Mouse (Mus musculus): ENCODE results near the gene Gpr158. TPM values are rescaled to one million over a fixed set of nuclear protein-coding genes. Genes with fewer than 3 reads are reported as not detected.
"Not testable (repeated sequence)": the region's sequence is repeated elsewhere in the genome, so short reads cannot be mapped to it uniquely, and the experiment has no call there.

Gpr158 gene
- polyA plus RNA-seq, 1 experiment from 2014 or later: 0.06 TPM

DNA sequence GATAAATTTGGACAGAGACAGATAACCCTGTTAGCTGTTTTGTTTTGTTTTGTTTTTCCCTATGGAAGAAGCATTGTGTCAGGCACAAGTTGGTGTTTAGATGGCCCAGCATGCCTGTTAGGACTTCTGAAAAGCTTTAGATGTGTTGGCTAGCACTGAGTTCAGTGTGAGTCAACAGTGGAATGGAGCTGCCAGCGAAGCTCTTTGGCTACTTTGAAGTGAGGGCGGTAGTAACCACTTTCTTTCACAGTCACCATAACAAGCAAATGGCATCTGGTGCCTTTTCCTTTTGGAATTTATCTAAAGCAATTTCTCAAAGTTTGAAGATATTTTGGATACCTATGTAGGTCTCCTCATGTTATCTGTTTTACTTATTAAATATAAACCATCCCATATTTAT, 62.9 kb downstream of the Gpr158 start:
- H3K9me3 ChIP-seq: no peaks in the 10 kb centered on the region
- H3K36me3 ChIP-seq: no peaks in the 10 kb centered on the region
- no peaks in the 10 kb centered on the region for H3K4me1 ChIP-seq
- no peak overlapping the region for H3K9ac ChIP-seq
- no peaks in the 10 kb centered on the region for H3K27me3 ChIP-seq (replicated peaks)
- H3K4me3 ChIP-seq (replicated peaks): no peak overlapping the region
- no peak overlapping the region for H3K27ac ChIP-seq
- 56% methylated on average over 2 of the region's 2 CpGs for WGBS
- no peak for ATAC-seq (ENCODE audit: insufficient read depth, low FRiP score, low read depth)
- no peak overlapping the region for H3K4me2 ChIP-seq

DNA sequence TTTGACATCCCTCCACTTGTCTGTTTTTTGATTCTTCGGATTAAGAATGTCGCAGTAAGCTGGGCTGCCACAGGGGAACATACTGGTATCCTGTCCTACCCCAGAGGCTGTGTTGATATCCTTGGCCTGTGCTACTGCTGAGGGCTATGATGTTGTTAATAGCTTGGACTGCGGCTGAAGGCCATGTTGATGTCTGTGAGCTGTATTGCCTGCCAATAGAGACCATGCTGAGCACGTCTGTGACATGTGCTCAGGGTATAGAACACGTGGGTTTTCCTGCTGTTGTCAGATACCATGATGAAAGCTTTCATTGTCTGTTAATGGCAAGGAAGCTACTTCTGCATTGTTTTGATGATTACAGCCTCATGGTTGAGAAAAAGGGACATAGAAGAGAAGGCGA, 63.8 kb downstream of the Gpr158 start:
- Histone ChIP-seq H3K4me3 (replicated peaks) (no peak overlapping the region), H3K4me2 (no peak overlapping the region), H3K9me3 (no peaks in the 10 kb centered on the region), H3K36me3 (no peaks in the 10 kb centered on the region), H3K27ac (no peak overlapping the region), H3K27me3 (replicated peaks) (no peaks in the 10 kb centered on the region), H3K4me1 (no peaks in the 10 kb centered on the region), H3K9ac (no peak overlapping the region)
- ATAC-seq (ENCODE audit: insufficient read depth, low FRiP score, low read depth): no peak
- WGBS: 77% methylated on average over 6 of the region's 6 CpGs

DNA sequence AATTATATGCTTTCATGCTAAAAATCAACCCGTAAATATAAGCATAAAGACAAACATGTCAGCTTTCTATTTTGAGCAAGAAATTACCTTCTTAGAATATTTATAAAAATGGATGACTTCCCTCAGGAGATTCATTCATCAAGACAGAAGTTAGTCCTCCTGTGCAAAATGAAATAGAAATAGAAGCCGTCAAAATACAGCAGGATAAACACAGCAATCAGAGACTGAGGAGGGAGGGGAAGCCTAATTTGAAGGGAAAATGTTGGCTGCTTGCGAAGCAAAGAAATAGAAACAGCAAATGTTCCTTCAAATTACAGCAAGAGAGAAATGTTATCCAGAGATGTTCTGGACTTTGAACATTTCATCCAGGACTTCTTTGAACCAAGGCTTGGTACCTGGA, 72.3 kb downstream of the Gpr158 start:
- no peak overlapping the region for H3K9ac ChIP-seq
- H3K4me3 ChIP-seq (replicated peaks): no peak overlapping the region
- ATAC-seq (ENCODE audit: insufficient read depth, low FRiP score, low read depth): no peak
- WGBS: 71% methylated on average over 3 of the region's 3 CpGs
- H3K9me3 ChIP-seq: no peaks in the 10 kb centered on the region
- H3K4me2 ChIP-seq: no peak overlapping the region
- H3K36me3 ChIP-seq: no peaks in the 10 kb centered on the region
- H3K27ac ChIP-seq: no peak overlapping the region
- H3K4me1 ChIP-seq: no peaks in the 10 kb centered on the region
- no peaks in the 10 kb centered on the region for H3K27me3 ChIP-seq (replicated peaks)

DNA sequence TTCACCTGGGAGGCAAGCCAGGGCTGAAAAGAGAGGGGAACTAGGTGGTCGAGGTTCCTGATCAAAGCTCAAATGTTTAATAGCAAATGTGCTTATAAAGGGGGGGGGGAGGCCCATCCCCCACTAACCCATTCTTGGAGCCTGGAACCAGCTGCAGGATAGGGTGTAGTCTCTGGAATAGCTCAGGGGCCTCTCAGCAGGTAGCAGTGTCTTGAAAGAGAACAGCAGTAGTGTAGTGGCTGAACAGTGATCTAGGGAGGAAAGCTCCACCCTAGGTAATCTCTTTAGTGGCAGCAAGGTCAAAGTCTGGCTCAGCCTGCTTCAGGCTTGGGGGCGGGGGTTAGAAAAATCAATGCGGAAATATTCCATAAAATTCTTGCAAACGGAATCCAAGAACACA, 93.3 kb downstream of the Gpr158 start:
- ATAC-seq (ENCODE audit: insufficient read depth, low FRiP score, low read depth); H3K36me3 ChIP-seq; H3K4me3 ChIP-seq (replicated peaks): not testable (repeated sequence)

DNA sequence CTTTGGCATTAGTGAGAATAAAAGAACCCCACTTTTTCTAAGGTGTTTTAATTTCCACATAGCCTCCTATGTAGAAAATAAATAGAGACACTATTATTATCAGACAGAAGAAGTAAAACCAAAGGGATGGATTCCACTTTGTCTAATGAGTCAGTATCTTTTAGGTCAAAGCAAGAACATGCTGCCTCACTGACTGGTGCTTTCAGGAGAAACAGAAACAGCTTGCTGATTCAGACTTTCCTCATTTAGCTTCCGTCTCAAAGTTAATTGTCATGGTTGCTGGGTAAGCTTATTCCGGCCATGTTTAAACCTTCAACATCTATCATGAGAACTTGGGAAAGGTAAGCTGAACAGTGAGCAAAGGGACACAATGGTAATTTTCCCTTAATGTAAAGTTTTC, 107.6 kb downstream of the Gpr158 start:
- ATAC-seq (ENCODE audit: insufficient read depth, low FRiP score, low read depth): no peak
- Histone ChIP-seq H3K27ac (no peak overlapping the region), H3K9ac (no peak overlapping the region), H3K4me2 (no peak overlapping the region), H3K4me3 (replicated peaks) (no peak overlapping the region), H3K36me3 (no peaks in the 10 kb centered on the region), H3K4me1 (no peaks in the 10 kb centered on the region), H3K27me3 (replicated peaks) (no peaks in the 10 kb centered on the region), H3K9me3 (no peaks in the 10 kb centered on the region)
- 82% methylated on average over 2 of the region's 2 CpGs for WGBS

More for the DNA sequence above, 93.3 kb downstream of the Gpr158 start:
- not testable (repeated sequence) for H3K27ac ChIP-seq; H3K9me3 ChIP-seq; H3K4me1 ChIP-seq; H3K9ac ChIP-seq; H3K27me3 ChIP-seq (replicated peaks); H3K4me2 ChIP-seq
- 76% methylated on average over 4 of the region's 4 CpGs for WGBS

DNA sequence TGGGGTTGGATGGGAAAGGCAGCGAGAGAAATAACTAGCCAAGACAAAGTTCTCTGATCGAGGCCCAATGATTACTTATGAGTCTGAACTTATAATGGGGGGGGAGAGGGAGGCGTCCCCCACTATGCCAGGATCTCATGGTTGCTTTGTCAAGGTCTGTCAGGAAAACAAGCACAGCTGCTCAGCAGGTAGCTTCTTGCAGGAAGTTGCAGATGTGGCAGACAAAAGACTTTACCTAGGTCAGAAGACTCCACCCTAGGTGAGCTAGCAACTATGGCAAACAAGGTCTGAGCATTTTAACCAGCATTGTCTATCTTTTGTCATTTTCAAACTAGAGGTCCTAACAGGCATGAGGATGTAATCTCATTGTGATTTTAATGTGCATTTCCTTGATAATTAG, 129.5 kb downstream of the Gpr158 start:
- no peak for ATAC-seq (ENCODE audit: insufficient read depth, low FRiP score, low read depth)
- Histone ChIP-seq H3K4me1 (no peaks in the 10 kb centered on the region), H3K9ac (no peak overlapping the region), H3K36me3 (no peaks in the 10 kb centered on the region), H3K27ac (no peak overlapping the region), H3K9me3 (no peaks in the 10 kb centered on the region), H3K27me3 (replicated peaks) (no peaks in the 10 kb centered on the region), H3K4me2 (no peak overlapping the region), H3K4me3 (replicated peaks) (no peak overlapping the region)
- WGBS: 82% methylated on average over 3 of the region's 3 CpGs

DNA sequence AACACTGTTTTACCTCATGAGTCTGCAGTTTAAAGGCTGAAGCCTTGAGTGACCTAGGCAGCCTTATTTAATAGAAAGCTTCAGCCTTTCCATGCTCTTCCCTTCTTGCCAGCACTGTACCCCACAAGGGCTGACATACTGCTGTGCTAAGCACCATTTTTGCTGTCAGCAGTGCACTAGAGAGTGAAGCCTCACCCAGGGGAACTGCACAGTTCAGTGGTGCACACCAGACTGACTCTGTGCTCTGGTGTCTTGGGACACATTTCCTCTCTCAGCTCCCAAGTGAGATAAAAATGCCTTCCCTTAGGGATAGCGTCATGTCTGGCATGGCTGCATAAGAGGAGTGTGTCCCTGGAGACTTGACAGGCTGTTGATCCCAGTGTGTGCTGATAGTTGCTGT, 130.6 kb downstream of the Gpr158 start:
- no peaks in the 10 kb centered on the region for H3K9me3 ChIP-seq

DNA sequence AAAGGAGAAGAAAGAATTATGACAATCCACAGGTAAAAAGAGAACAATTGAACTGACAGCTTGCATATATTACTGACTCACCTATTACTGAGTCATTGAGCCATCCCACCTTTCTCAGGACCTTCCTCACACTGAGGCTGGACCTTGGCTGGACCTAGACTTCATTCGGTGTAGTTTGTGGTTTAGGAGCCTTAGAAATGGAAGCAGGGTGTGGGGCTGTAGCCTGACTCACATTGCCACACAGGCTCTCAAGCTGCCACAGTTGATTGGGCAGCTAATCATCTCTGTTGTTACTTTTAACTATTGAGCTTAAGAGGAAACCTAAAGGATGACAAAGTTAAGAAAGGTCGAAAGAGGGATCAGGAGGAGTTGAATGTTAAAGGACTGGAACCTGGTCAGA, 132.1 kb downstream of the Gpr158 start:
- Histone ChIP-seq H3K4me3 (replicated peaks) (no peak overlapping the region), H3K4me2 (no peak overlapping the region), H3K4me1 (no peaks in the 10 kb centered on the region), H3K27ac (no peak overlapping the region), H3K9me3 (no peaks in the 10 kb centered on the region), H3K27me3 (replicated peaks) (no peaks in the 10 kb centered on the region), H3K9ac (no peak overlapping the region), H3K36me3 (no peaks in the 10 kb centered on the region)
- WGBS: 86% methylated on average over 2 of the region's 2 CpGs
- no peak for ATAC-seq (ENCODE audit: insufficient read depth, low FRiP score, low read depth)

More for the DNA sequence above, 130.6 kb downstream of the Gpr158 start:
- Histone ChIP-seq H3K27ac (no peak overlapping the region), H3K27me3 (replicated peaks) (no peaks in the 10 kb centered on the region), H3K4me3 (replicated peaks) (no peak overlapping the region), H3K36me3 (no peaks in the 10 kb centered on the region), H3K9ac (no peak overlapping the region), H3K4me1 (no peaks in the 10 kb centered on the region), H3K4me2 (no peak overlapping the region)
- no peak for ATAC-seq (ENCODE audit: insufficient read depth, low FRiP score, low read depth)
- WGBS: 69% methylated on average over 1 of the region's 1 CpGs

DNA sequence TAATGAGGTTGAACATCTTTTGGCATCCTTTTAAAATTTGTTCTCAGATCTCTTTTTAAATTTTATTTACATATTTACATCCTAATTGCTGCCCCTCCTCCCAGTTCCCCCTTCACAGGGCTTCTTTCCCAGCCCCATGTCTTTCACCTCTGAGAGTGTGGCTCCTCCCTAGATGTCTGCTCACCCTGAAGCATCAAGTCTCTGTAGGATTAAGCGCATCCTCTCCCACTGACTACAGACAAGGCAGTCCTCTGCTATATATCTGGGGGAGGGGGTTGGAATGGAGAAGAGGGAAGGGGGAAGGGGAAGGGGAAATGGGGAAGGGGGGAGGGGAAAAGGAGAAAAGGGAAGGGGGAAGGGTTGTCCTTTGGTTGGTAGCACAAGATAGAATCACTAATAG, 140.1 kb downstream of the Gpr158 start:
- WGBS: 50% methylated on average over 1 of the region's 1 CpGs
- no peaks in the 10 kb centered on the region for H3K27me3 ChIP-seq (replicated peaks)
- ATAC-seq (ENCODE audit: insufficient read depth, low FRiP score, low read depth): no peak
- no peaks in the 10 kb centered on the region for H3K36me3 ChIP-seq
- no peaks in the 10 kb centered on the region for H3K9me3 ChIP-seq
- H3K27ac ChIP-seq: no peak overlapping the region
- H3K9ac ChIP-seq: no peak overlapping the region
- H3K4me3 ChIP-seq (replicated peaks): no peak overlapping the region
- no peaks in the 10 kb centered on the region for H3K4me1 ChIP-seq
- no peak overlapping the region for H3K4me2 ChIP-seq

DNA sequence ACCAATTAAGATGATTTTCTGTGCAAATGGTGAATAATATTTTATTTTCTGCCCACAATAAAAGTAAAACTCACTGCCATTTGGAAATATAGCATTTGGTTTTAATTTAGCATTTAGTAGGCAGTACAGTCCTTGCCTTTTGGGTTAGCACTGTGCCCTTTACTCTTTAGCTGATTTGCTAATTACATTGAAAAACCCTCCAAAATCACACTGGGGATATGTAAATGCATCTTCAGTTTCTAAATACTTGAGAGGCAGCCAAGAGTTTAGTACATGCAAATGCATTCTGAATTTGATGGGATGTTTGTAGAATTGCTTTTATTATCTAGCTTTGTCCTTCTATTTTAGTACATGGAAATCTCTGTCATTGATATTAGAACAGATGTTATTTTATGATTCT, 163.4 kb downstream of the Gpr158 start:
- Histone ChIP-seq H3K4me2 (no peak overlapping the region), H3K36me3 (no peaks in the 10 kb centered on the region), H3K27me3 (replicated peaks) (no peaks in the 10 kb centered on the region), H3K4me3 (replicated peaks) (no peak overlapping the region), H3K9ac (no peak overlapping the region), H3K27ac (no peak overlapping the region), H3K9me3 (no peaks in the 10 kb centered on the region), H3K4me1 (no peaks in the 10 kb centered on the region)
- no peak for ATAC-seq (ENCODE audit: insufficient read depth, low FRiP score, low read depth)

DNA sequence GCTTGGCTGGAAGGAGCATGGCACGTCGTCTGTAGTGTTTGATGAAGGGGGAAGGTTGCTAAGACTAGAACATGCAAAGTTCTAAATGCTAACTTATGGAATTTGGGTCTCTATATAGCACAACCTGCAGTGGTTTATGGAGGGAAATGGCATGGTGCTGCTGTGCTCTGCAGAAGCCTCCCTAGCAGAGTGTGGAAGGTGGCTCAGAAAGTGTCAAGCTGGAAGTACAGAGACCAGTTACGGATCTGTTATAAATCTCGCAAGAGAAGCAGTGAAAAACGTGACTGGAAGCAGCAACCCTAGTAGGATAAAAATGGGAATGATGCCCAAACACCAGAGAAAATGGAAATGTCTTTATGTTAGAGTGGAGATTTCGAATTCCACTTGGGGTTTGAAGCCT, 251.8 kb downstream of the Gpr158 start:
- H3K4me3 ChIP-seq (replicated peaks): no peak overlapping the region
- H3K9ac ChIP-seq: no peak overlapping the region
- no peaks in the 10 kb centered on the region for H3K9me3 ChIP-seq
- no peak for ATAC-seq (ENCODE audit: insufficient read depth, low FRiP score, low read depth)
- no peaks in the 10 kb centered on the region for H3K4me1 ChIP-seq
- no peaks in the 10 kb centered on the region for H3K27me3 ChIP-seq (replicated peaks)
- H3K4me2 ChIP-seq: no peak overlapping the region
- WGBS: 60% methylated on average over 6 of the region's 6 CpGs
- H3K27ac ChIP-seq: no peak overlapping the region
- H3K36me3 ChIP-seq: no peaks in the 10 kb centered on the region

DNA sequence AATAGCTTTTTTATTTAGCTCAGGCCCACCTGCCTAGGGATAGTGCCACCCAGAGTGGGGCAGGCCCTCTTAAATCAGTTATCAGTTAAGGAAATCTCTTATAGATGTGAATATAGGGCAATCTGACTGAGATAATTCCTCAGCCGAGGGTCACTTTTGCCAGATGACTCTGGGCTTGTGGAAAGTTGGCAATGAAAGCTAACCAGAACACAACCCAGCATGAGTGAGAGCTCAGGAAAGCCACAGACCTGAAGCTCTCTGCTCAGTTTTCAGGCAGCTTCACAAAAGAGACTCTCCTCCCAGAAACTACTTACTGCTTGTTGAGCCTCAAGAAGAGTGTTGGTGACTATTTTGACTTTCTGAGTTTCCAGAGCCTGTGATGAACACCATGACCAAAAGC, 264.8 kb downstream of the Gpr158 start:
- no peaks in the 10 kb centered on the region for H3K27me3 ChIP-seq (replicated peaks)
- no peak overlapping the region for H3K27ac ChIP-seq
- 60% methylated on average over 1 of the region's 1 CpGs for WGBS
- H3K4me1 ChIP-seq: no peaks in the 10 kb centered on the region
- ATAC-seq (ENCODE audit: insufficient read depth, low FRiP score, low read depth): no peak
- H3K9ac ChIP-seq: no peak overlapping the region
- no peak overlapping the region for H3K4me2 ChIP-seq
- H3K4me3 ChIP-seq (replicated peaks): no peak overlapping the region
- no peaks in the 10 kb centered on the region for H3K36me3 ChIP-seq
- no peaks in the 10 kb centered on the region for H3K9me3 ChIP-seq

DNA sequence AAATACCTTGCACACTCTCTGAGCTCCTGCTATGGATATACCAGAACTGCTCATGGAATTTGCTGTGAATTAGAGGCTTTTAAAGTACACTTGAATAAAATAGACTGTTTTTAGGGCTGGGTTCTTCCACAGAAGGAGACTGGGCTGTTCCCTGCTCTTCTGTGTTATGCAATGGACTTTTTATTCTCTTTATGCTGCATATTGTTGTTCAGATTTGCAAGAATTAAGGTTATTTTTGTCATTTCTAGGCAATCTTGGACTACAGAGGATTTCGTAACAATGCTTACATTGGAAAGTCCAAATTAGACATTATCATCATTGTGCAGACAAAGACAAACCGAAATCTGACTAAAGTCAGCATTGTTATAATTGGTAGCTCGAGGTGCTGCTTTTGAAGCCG, 298.4 kb downstream of the Gpr158 start:
- Histone ChIP-seq H3K27me3 (replicated peaks) (no peaks in the 10 kb centered on the region), H3K4me3 (replicated peaks) (no peak overlapping the region), H3K4me2 (no peak overlapping the region), H3K36me3 (no peaks in the 10 kb centered on the region), H3K9ac (no peak overlapping the region), H3K27ac (no peak overlapping the region), H3K4me1 (no peaks in the 10 kb centered on the region), H3K9me3 (no peaks in the 10 kb centered on the region)
- 64% methylated on average over 4 of the region's 4 CpGs for WGBS
- ATAC-seq (ENCODE audit: insufficient read depth, low FRiP score, low read depth): no peak

Measured in stomach, embryonic 15.5 days (tissue).